Mouse (Mus musculus): Measurements from ENCODE around the gene Dock2. TPM values are rescaled to one million over a fixed set of nuclear protein-coding genes. Genes with fewer than 3 reads are reported as not detected.

Dock2 gene
- polyA plus RNA-seq, 1 experiment from 2014 or later = 1.2 TPM

Other genes with a start within 250 kb of the Dock2 start
- 19.6 and 26.2 TPM in 2 replicates for gene Spdl1, start 49.7 kb upstream of the Dock2 start, polyA plus RNA-seq (2016; fragmentation: Nextera tagmentation; extraction: Ambion mirVana)